Mouse (Mus musculus): Measurements from ENCODE around the gene Art3.

The Art3 gene

DNA sequence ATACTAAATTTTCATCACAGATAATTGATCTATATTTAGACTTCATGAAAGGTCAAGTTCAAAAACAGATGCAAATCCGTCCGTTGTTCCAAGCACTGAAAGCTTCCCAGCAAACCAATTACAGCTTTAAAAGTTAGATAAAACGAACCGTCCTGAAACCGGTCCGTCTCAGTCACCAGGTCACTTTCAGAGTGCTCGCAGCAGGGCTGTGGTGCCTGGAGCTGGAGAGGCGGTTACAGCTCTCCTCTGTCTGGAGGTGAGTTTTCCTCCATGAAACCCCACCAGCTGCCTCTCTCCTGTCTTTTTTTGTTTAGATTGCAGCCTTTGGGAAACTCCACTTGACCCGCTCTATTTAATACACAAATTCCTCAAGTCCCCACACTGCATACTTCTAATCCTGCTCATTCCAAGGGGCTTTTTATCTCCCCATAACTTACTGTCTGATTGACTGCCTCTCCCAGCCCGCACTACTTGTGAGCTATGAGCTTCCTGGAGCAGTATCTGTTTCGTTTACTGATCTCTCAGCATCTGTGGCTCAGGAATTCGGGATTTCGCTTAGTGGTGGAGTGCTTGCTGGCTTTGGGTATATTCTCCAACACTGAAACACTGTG is 45.3 kb downstream of the Art3 start:
- in situ Hi-C loops (cut with MboI, MseI), result no loop called here

DNA sequence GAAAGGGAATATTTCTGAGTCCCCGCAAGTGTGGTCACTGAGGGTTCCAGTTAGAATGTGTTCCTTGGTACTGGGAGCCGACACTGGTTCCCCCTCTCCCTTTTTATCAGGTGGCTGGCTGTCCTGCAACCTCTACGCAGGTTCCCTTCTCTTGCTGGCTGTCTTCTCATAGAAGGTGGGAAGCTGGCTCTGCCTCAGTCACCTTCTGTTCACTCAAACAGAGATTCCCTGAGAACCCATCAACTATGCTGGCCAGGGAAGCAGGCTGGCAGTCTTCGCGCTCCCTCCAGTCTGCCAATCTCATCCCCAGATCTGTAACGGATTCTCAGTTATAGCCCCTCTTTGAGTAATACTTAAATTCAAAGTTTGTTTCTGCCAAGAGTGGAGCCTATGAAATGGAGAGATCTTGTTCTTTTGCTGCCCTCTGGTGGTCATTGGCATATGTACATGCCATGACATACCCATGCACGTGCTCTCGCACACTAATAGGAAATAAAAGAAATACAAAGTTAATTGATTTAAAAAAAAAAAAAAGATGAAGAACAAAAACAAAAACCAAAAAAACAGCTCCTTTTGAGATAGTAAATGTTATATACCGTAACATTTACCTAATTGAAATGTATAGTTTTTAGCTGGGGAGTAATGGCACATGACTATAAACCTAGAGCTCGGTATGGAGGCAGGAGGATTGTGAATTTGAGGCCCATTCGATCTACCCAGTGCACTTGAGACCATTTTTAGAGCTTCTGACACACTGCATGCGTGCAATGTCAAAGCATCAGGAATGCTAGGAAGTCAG is 50.1 kb downstream of the Art3 start:
- in situ Hi-C loops (cut with MboI, MseI), result loop anchor here (5.0 kb wide), 1 partner anchor 69 kb away; the partner anchor contains the start of gene Sdad1

- in situ Hi-C loops (cut with MboI, MseI), result loop anchor here (5.0 kb wide), 1 partner anchor 70 kb away; the partner anchor contains the start of gene Sdad1
These were observed 50.7 kb downstream of the Art3 start for GRCm38 (mm10) chr5:92382349-92382679.

GRCm38 (mm10) chr5:92383747-92384146 is 52.1 kb downstream of the Art3 start:
- in situ Hi-C loops (cut with MboI, MseI), result loop anchor here (5.0 kb wide), 1 partner anchor 71 kb away; the partner anchor contains the start of gene Sdad1

GRCm38 (mm10) chr5:92384855-92385254 is 53.2 kb downstream of the Art3 start:
- in situ Hi-C loops (cut with MboI, MseI), result loop anchor here (5.0 kb wide), 1 partner anchor 73 kb away; the partner anchor contains the start of gene Sdad1

GRCm38 (mm10) chr5:92386102-92386501 is 54.5 kb downstream of the Art3 start:
- in situ Hi-C loops (cut with MboI, MseI), result no loop called here

GRCm38 (mm10) chr5:92386643-92387042 is 55.0 kb downstream of the Art3 start:
- in situ Hi-C loops (cut with MboI, MseI), result no loop called here

DNA sequence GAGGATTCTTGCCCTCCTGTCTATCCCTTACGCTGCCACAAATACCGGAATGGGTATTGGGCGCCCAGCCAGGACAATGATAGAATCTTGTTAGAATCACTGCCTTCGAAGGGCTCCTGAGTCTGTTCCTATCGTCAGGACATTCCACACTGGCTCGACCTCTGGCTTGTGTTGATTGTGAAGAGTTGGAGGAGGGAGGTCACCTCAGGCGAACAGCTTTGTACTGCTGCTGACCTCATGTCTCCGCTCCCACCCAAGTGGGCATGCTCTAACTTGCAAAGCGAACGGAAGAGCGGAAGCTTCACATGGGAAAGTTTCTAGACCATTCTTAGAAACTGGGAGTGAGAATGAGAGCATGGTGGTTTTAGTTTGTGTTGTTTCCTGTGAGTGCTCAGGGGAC is 55.8 kb downstream of the Art3 start:
- in situ Hi-C loops (cut with MboI, MseI), result no loop called here

- in situ Hi-C loops (cut with MboI, MseI), result no loop called here
These were observed 58.4 kb downstream of the Art3 start for GRCm38 (mm10) chr5:92389977-92390376.

DNA sequence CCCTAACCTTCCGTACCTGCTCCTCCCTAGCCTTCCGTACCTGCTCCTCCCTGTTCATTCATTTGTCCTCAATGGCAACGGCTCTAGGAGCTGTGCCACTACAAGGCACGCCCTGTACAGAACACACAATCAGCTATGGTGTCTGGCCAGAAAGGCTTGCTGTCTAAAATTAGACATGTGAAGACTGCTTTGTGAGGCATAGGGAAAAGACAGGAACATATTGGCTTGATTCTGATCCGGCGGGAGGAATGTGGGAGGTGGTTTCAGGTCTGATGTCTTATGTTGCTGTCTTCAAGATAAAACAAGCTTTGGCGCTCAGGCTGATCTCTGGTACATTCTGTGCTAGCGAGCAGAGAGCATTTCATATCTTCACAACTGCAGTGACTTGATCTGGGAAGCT is 59.0 kb downstream of the Art3 start:
- in situ Hi-C loops (cut with MboI, MseI), result no loop called here

GRCm38 (mm10) chr5:92392542-92392941 is 60.9 kb downstream of the Art3 start:
- in situ Hi-C loops (cut with MboI, MseI), result no loop called here

DNA sequence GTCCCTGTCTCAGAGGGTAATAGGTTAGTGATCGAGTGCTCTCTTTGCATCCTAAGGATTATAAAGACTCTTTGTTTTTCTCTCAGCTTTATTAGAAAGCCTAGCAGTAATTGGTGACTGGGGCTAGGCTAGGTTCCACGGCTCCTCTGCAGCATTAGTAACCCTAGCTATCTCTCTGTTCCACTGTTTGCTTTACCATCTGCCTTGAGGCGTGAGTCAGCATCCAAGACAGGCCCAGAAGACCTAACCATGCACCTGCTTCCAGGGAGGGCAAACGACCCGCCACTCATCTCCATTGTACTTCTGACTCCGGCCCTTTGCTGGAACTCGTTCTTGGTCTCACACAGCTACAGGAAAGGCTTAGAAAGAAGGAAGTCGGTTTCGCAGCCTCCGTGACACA is 62.2 kb downstream of the Art3 start:
- in situ Hi-C loops (cut with MboI, MseI), result no loop called here

- in situ Hi-C loops (cut with MboI, MseI), result no loop called here
These were observed 64.1 kb downstream of the Art3 start for GRCm38 (mm10) chr5:92395764-92396163.

- in situ Hi-C loops (cut with MboI, MseI), result no loop called here
These were observed 64.8 kb downstream of the Art3 start for GRCm38 (mm10) chr5:92396476-92396875.

- in situ Hi-C loops (cut with MboI, MseI), result no loop called here
These were observed 66.5 kb downstream of the Art3 start for GRCm38 (mm10) chr5:92398153-92398552.

DNA sequence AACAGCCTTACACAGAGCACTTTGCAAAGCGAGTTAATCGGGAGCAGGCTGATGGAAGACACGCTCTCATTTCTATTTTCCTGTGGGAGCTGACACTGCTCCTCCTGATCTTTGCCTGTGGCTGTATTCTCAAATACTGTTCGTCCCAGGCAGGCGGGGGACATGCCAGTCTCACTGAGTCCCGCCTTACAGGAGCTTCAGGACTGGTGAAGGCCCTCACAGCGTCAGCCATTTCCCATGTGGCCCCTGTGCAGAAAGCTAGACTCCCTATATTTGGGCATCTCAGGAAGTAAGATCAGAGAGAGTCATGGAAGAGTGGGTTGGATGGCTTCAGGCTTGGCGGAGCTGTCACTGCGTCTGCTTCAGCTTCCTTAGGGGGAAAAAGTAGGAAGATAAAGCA is 71.2 kb downstream of the Art3 start:
- in situ Hi-C loops (cut with MboI, MseI), result no loop called here

GRCm38 (mm10) chr5:92403562-92404399 is 72.2 kb downstream of the Art3 start:
- in situ Hi-C loops (cut with MboI, MseI), result no loop called here

DNA sequence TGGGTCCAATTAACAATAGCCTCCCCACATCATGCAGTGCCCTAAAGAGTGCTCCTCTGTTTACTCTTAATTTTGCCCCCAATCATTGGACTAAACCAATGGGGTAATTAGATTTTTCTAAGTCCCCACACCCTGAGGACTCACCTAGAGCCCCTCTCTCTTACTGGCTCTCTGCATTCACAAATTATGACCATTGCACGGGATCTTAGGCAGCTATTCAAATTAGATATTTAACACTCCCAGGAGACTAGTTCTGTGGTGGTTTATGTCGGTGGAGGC is 72.7 kb downstream of the Art3 start:
- in situ Hi-C loops (cut with MboI, MseI), result no loop called here

DNA sequence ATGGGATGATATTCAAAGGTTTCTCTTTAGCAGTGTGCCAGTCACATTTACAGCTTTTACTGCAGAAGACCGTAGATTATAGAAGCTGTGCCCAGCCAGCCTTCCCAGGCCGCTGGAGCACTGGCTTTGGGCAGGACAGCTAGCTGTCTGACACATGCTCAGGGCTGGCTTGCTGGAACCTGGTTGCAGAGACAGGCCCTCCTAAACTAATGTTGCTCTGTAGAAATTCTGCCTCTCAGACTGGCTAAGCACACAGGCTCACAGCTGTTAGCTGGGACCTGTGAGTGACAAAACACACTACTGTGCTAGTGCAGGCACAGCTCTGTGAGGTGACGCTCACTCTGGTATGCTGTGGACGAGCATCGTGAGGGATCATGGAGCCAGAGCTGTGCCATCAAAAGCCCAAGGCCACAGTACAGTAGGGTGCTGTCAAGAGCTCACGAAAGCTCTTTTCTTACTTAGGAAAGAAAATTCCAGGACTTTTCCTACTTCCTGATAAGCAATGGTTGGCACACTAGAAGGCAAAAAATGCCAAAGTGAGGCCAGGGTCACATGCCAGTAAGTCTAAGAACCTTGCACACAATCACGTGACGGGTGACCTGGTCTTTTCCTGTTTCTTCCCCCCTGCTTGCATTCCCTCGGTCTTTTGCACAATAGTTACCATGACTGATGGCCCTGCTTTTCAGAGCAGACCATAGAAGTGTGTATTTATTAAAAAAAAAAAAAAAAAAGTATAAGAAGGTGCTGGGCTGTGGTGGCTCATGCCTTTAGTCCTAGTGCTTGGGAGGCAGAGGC is 77.9 kb downstream of the Art3 start:
- in situ Hi-C loops (cut with MboI, MseI), result no loop called here

DNA sequence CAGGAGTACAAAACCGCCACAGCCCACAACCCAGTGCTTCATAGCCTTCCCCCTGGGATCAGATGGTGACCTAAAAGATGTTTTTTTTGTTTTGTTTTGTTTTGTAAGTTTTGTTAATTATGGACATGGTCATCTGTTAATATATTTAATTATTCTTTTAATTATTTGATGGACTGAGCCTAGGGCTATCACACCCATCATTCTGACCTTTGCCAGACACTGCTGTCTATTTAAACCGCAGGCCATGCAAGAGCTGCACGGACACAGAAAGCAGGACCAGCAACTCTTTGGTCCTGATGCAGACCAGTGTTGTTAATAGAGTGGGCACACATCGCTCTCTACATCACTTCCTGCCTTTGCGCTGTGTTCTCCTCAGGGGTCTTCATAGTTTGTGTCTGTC is 78.9 kb downstream of the Art3 start:
- in situ Hi-C loops (cut with MboI, MseI), result no loop called here

DNA sequence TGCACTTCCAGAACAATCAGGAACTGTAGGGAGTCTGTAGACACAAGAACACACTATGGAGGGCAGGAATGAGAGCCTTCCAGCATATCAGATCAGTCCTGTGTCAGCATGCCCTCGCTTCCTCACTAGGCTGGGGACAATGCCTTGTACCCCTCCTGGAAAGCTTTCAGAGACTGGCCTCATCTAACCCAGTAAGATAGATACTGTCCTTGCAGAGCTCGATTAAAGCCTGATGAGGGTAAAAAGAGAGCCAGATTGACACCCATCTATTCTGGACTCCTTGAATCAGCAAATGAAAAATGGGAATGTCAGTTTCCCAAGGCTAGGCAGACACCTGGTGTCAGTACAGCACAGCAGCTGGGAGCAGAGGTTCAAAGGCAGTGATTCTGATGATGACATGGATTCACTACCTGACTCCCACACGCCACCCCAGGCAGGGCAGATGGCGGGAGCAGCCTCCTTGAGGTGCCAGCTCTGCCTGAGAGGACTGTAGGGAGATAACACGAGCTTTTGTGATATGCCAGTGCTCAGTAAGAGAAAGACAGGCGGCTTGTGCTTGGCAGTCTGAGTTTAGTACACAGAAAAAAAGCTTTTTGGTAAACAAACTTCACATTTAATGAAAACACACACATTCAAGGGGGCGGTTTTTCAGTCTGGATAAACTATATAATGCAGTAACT is 80.0 kb downstream of the Art3 start:
- in situ Hi-C loops (cut with MboI, MseI), result no loop called here
